Mouse (Mus musculus) embryonic fibroblast, embryonic 13.5 days (primary cell): ENCODE results near the gene Ss18l1.

Source experiments
- CTCF ChIP-seq: IDR thresholded peaks from 2 replicates; pipeline ENCODE4 v1.5.1; 2011; ENCODE audit warnings: mild to moderate bottlenecking, control low read depth, low read length, moderate library complexity, borderline replicate concordance; ENCODE audit not compliant: insufficient read depth
- POLR2A ChIP-seq: IDR thresholded peaks from 2 replicates; pipeline ENCODE4 v1.6.1; 2011; ENCODE audit warnings: low read depth, mild to moderate bottlenecking, control low read depth, low read length, moderate library complexity

- no peak for TF ChIP-seq CTCF
- no peak for TF ChIP-seq POLR2A
Measured at GRCm38 (mm10) chr2:180010686-180011085, 31.6 kb upstream of the Ss18l1 start.
